Mouse (Mus musculus) macrophage (primary cell): ENCODE measurements around the gene Camkv. TPM values are rescaled to one million over a fixed set of nuclear protein-coding genes. Genes with fewer than 3 reads are reported as not detected.

ENCODE experiments used
- H3K27ac ChIP-seq: fragments of 350-480 bp; formaldehyde crosslinking; 2 replicates; pipeline ENCODE4 v1.9.0; 2021
- H3K36me3 ChIP-seq: fragments of 350-480 bp; formaldehyde crosslinking; 2 replicates; pipeline ENCODE4 v1.9.0; 2021; ENCODE audit errors: inconsistent target
- H3K4me3 ChIP-seq: fragments of 350-480 bp; formaldehyde crosslinking; 2 replicates; pipeline ENCODE4 v1.9.0; 2021; ENCODE audit errors: inconsistent target
- H3K79me2 ChIP-seq: fragments of 350-480 bp; formaldehyde crosslinking; 2 replicates; pipeline ENCODE4 v1.9.0; 2021; ENCODE audit errors: inconsistent target
- WGBS: methylation state at CpG from one replicate; pipeline ENCODE4 v1.1.7; 2026; ENCODE audit warnings: inconsistent platforms; ENCODE audit not compliant: missing documents; 5-methylcytosine and 5-hydroxymethylcytosine counted together
- polyA plus RNA-seq: library from polyadenylated mRNA; stranded (reverse); fragments of 250-400 nt; gene quantifications from 3 replicates; pipeline ENCODE4 v1.2.4, GENCODE M21; 2018; ENCODE audit warnings: inconsistent platforms

Camkv gene
- polyA plus RNA-seq, 1 experiment from 2014 or later = not detected

DNA sequence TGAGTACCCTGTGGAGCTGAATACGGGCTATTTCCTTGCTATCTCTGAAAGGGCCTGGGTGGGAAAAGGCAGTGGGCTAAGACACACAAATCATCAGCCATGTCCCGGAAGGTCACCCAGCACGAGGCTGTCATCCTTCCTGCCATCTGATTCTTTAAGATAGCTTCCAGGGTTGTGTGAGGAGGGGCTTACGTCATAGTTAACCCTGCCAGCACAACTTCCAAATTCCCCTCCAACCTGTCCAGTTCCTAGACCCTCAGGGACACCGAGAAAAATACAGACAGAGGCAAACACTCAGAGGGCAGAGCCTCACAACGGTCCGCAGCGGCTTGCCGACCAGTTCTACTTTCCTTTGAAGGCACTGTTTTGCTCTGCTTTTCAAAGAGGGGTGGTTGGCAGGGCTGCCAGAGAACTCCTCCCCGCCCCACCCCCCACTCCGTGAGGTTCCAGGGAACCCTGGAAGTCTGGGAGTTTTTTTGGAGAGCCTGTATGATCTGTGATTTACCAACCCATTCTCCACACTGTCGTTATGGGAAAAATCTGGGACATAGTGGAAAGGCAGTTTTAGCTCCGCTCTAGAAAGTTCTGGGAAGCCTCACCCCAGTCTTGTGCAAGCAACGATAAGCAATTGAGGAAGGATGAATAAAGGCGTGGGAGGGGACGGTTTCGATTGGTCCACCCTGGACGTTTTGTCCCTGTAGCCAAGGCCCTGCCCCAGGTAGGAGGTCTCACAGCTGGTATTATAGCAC lies 26.9 kb upstream of the Camkv start:
- H3K27ac ChIP-seq = no peak overlapping the region
- 48% methylated on average over 18 of the region's 18 CpGs for WGBS
- H3K36me3 ChIP-seq = no peaks in the 10 kb centered on the region
- no peak overlapping the region for H3K4me3 ChIP-seq
- H3K79me2 ChIP-seq = no peaks in the 10 kb centered on the region

GRCm38 (mm10) chr9:107910025-107910769 lies 25.3 kb upstream of the Camkv start:
- H3K4me3 ChIP-seq = no peak overlapping the region
- no peak overlapping the region for H3K27ac ChIP-seq
- no peaks in the 10 kb centered on the region for H3K36me3 ChIP-seq
- 94% methylated on average over 15 of the region's 15 CpGs for WGBS
- H3K79me2 ChIP-seq = no peaks in the 10 kb centered on the region

GRCm38 (mm10) chr9:107914764-107915420 lies 20.6 kb upstream of the Camkv start:
- Histone ChIP-seq H3K36me3 (no peaks in the 10 kb centered on the region), H3K27ac (no peak overlapping the region), H3K4me3 (no peak overlapping the region), H3K79me2 (no peaks in the 10 kb centered on the region)
- WGBS = 79% methylated on average over 14 of the region's 16 CpGs

GRCm38 (mm10) chr9:107917895-107918608 lies 17.4 kb upstream of the Camkv start:
- no peak overlapping the region for H3K27ac ChIP-seq
- no peaks in the 10 kb centered on the region for H3K36me3 ChIP-seq
- H3K4me3 ChIP-seq = no peak overlapping the region
- H3K79me2 ChIP-seq = no peaks in the 10 kb centered on the region
- 86% methylated on average over 13 of the region's 13 CpGs for WGBS

- WGBS = 85% methylated on average over 6 of the region's 6 CpGs
- no peak overlapping the region for H3K27ac ChIP-seq
- no peaks in the 10 kb centered on the region for H3K36me3 ChIP-seq
- no peaks in the 10 kb centered on the region for H3K79me2 ChIP-seq
- no peak overlapping the region for H3K4me3 ChIP-seq
These were observed 16.6 kb upstream of the Camkv start for GRCm38 (mm10) chr9:107918884-107919283.

- H3K79me2 ChIP-seq = no peaks in the 10 kb centered on the region
- no peak overlapping the region for H3K4me3 ChIP-seq
- no peaks in the 10 kb centered on the region for H3K36me3 ChIP-seq
- H3K27ac ChIP-seq = no peak overlapping the region
- 95% methylated on average over 5 of the region's 5 CpGs for WGBS
These were observed 16.0 kb upstream of the Camkv start for GRCm38 (mm10) chr9:107919441-107919840.

DNA sequence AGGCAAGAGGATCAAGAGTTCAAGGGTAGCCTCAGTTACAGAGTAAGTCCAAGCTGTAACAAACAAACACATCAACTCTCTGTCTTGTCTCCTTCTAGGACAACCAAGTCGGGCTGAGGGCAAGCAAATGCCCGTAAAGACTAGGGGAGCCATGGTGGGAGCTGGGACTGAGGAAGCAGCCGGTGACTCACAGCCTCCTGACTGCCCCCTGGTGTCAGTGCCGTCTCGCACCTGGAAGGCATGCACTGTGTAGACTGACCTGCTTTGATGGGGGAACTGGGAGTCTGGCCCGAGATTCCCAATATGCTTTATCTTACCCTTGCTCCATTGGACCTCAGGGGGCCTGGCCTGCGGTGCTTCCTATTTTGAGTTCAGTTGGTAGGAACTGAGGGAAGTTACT lies 12.5 kb upstream of the Camkv start:
- Histone ChIP-seq H3K27ac (no peak overlapping the region), H3K79me2 (no peaks in the 10 kb centered on the region), H3K4me3 (no peak overlapping the region), H3K36me3 (no peaks in the 10 kb centered on the region)
- WGBS = 51% methylated on average over 7 of the region's 7 CpGs

DNA sequence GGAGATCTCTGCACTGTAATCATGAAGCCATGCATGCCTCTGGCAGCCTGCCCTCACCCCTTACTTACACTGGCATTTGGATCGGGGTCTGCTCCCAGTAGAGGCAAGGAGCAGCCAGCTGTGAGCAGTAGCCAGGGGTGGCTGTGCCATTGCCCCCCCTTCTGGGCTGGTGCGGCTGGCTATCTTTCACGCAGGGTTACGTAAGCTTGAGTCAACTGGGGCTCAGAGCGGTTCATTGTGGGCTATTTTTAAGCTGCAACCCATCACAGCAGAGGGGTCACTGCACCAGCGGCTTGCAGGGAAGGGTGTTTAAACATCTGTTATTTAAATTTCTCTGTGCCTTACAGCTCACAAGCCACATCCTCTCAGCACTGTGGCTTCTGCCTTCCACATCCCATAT lies 11.5 kb upstream of the Camkv start:
- Histone ChIP-seq H3K4me3 (no peak overlapping the region), H3K79me2 (no peaks in the 10 kb centered on the region), H3K27ac (no peak overlapping the region), H3K36me3 (no peaks in the 10 kb centered on the region)
- 34% methylated on average over 6 of the region's 6 CpGs for WGBS

DNA sequence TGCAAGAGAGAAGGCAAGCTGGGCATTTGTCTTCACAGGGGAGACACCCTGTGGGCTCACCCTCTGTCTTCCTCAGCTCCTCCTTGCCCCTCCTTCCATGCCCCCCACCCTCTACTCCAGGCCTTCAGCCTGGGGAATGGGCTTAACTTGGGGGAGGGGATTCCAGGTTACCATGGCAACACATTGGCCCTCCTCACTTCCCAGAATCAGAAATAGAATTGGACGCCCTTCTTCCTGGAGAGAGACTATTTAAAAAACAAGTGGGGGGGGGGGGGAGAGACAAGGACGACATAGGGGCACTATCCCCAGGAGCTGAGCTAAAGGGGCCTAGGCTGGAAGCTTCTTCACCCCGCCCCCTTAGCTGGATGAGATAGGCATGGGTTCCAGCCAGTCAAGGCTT lies 10.2 kb upstream of the Camkv start:
- H3K79me2 ChIP-seq = no peaks in the 10 kb centered on the region

GRCm38 (mm10) chr9:107926920-107927420 lies 8.5 kb upstream of the Camkv start:
- Histone ChIP-seq H3K27ac (no peak overlapping the region), H3K79me2 (no peaks in the 10 kb centered on the region), H3K36me3 (no peaks in the 10 kb centered on the region), H3K4me3 (no peak overlapping the region)
- 67% methylated on average over 9 of the region's 9 CpGs for WGBS

More for the DNA sequence above, 10.2 kb upstream of the Camkv start:
- 79% methylated on average over 3 of the region's 3 CpGs for WGBS
- Histone ChIP-seq H3K36me3 (no peaks in the 10 kb centered on the region), H3K27ac (no peak overlapping the region), H3K4me3 (no peak overlapping the region)

DNA sequence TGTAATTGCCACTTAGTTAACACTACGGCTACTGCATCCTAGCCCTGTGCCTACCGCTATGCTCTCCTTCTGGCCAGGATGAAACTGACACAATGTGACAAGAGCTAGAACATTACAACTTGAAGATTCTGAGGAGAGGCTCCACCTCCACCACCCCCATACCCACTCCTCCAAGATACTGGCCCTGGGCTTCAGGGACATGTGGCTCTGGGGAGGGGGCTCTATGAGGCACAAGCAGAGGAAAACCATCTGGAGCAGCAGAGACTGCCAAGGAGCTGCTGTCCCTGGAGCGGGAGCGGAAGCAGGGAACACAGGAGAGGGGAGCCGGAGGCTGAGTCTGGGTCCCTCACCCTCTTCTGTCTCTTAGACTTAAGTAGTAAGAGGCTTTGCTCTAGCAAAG lies 7.7 kb upstream of the Camkv start:
- 100% methylated on average over 5 of the region's 5 CpGs for WGBS
- no peak overlapping the region for H3K4me3 ChIP-seq
- no peaks in the 10 kb centered on the region for H3K79me2 ChIP-seq
- no peaks in the 10 kb centered on the region for H3K36me3 ChIP-seq
- H3K27ac ChIP-seq = no peak overlapping the region

GRCm38 (mm10) chr9:107928169-107928568 lies 7.3 kb upstream of the Camkv start, which contains the start of gene Actl11:
Gene Actl11, plus strand, starts transcription at chr9:107928469.
- no peak within 1 kb of the TSS for H3K4me3 ChIP-seq
- no peak within 1 kb of the TSS for H3K27ac ChIP-seq
- no peaks in the 10 kb centered on the region for H3K79me2 ChIP-seq
- 90% methylated on average over 3 of the region's 3 CpGs for WGBS
- H3K36me3 ChIP-seq = no peaks in the 10 kb centered on the region

DNA sequence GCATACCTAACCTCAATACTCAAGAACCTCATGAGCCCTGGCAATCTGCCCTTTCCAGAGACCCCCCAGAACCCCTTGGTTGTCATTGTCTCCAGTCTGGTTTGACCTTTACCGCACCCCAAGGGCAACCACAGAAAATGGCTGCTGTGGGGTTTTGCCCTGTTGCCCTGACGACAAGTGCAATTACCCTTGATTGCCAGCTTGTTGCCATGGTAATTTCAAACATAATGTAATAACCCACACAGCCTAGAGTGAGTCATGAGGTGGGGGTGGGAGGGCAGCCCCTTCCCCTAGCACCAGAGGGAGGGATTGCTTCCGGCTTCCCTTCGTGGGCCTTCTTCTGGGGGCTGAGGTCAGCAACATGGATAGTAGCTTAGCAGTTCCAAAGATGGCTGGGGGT lies 3.3 kb upstream of the Camkv start:
- Histone ChIP-seq H3K27ac (no peak overlapping the region), H3K36me3 (no peaks in the 10 kb centered on the region), H3K4me3 (no peak overlapping the region), H3K79me2 (no peaks in the 10 kb centered on the region)
- 80% methylated on average over 4 of the region's 4 CpGs for WGBS

- WGBS = 87% methylated on average over 11 of the region's 11 CpGs
- Histone ChIP-seq H3K36me3 (no peaks in the 10 kb centered on the region), H3K4me3 (no peak overlapping the region), H3K27ac (no peak overlapping the region), H3K79me2 (no peaks in the 10 kb centered on the region)
These were observed 1.3 kb upstream of the Camkv start for GRCm38 (mm10) chr9:107934146-107934545.
